Mouse (Mus musculus) limb, embryonic 14.5 days (tissue): ENCODE results near the gene Cap2. TPM values are rescaled to one million over a fixed set of nuclear protein-coding genes. Genes with fewer than 3 reads are reported as not detected.

Source experiments
- ATAC-seq: fragments of 200-750 bp; cut with Nextera tagmentation; 2 replicates; pipeline ENCODE4 v1.8.0; 2017; ENCODE audit warnings: low read depth, moderate number of reproducible peaks, moderate TSS enrichment; ENCODE audit not compliant: low FRiP score
- DNase-seq: peaks from one replicate; pipeline ENCODE4 v3.0.0-alpha.2; 2015; ENCODE audit warnings: low spot score
- H3K27ac ChIP-seq: fragments of 300-500 bp; sonication (generic); replicated peaks from 2 replicates; pipeline ENCODE4 v1.5.1; 2014; ENCODE audit warnings: low read depth, mild to moderate bottlenecking, low read length, moderate library complexity, mixed read lengths
- H3K27me3 ChIP-seq: fragments of 300-500 bp; sonication (generic); 2 replicates; pipeline ENCODE4 v1.6.1; 2014; ENCODE audit warnings: low read length, mixed read lengths; ENCODE audit not compliant: control insufficient read depth, insufficient read depth
- H3K36me3 ChIP-seq: fragments of 300-500 bp; sonication (generic); 2 replicates; pipeline ENCODE4 v1.6.1; 2014; ENCODE audit warnings: mild to moderate bottlenecking, low read length, moderate library complexity, mixed read lengths; ENCODE audit not compliant: control insufficient read depth, insufficient read depth
- H3K4me1 ChIP-seq: fragments of 300-500 bp; sonication (generic); 2 replicates; pipeline ENCODE4 v1.6.1; 2014; ENCODE audit warnings: antibody characterized with exemption, low read length, mixed read lengths; ENCODE audit not compliant: control insufficient read depth, insufficient read depth
- H3K4me2 ChIP-seq: fragments of 300-500 bp; sonication (generic); replicated peaks from 2 replicates; pipeline ENCODE4 v1.6.1; 2014; ENCODE audit warnings: low read depth, mild to moderate bottlenecking, low read length, moderate library complexity; ENCODE audit not compliant: severe bottlenecking
- H3K4me3 ChIP-seq: fragments of 300-500 bp; sonication (generic); replicated peaks from 2 replicates; pipeline ENCODE4 v1.5.1; 2014; ENCODE audit warnings: low read length
- H3K9ac ChIP-seq: fragments of 300-500 bp; sonication (generic); 2 replicates; pipeline ENCODE4 v1.6.1; 2014; ENCODE audit warnings: mild to moderate bottlenecking, low read depth, low read length, moderate library complexity; ENCODE audit not compliant: severe bottlenecking
- H3K9me3 ChIP-seq: fragments of 300-500 bp; sonication (generic); 2 replicates; pipeline ENCODE4 v1.6.1; 2016; ENCODE audit warnings: low read length; ENCODE audit not compliant: control insufficient read depth
- POLR2A ChIP-seq: fragments of 200-500 bp; IDR thresholded peaks from 2 replicates; pipeline ENCODE4 v1.8.0; 2012; ENCODE audit warnings: inconsistent platforms, mild to moderate bottlenecking, moderate library complexity, borderline replicate concordance; ENCODE audit not compliant: insufficient read depth, insufficient read length; ENCODE audit errors: extremely low read depth
- WGBS: fragments of 180-500 bp; shearing (Covaris S2); extraction: QIAGEN DNeasy Blood & Tissue Kit; methylation state at CpG from one replicate; pipeline ENCODE4 v1.1.7; 2014; 5-methylcytosine and 5-hydroxymethylcytosine counted together
- polyA plus RNA-seq, 2 experiments: library from polyadenylated mRNA; depleted of rRNA in 1 of 2; stranded (reverse) in 1 of 2; unstranded in 1 of 2; fragments of >200 nt; fragmentation: Nextera tagmentation in 1 of 2; extraction: Ambion mirVana in 1 of 2; gene quantifications; 2 replicates each; pipeline versions ENCODE4 v1.2.1 to v1.2.3; 2012 to 2014

Cap2 gene
- polyA plus RNA-seq, 2 experiments = 22.1 to 27.6 TPM

GRCm38 (mm10) chr13:46517211-46517685 lies 15.6 kb downstream of the Cap2 start:
- Histone ChIP-seq H3K36me3 (no peaks in the 10 kb centered on the region), H3K27me3 (no peaks in the 10 kb centered on the region), H3K4me1 (no peaks in the 10 kb centered on the region), H3K27ac (no peak overlapping the region), H3K9ac (no peak overlapping the region), H3K9me3 (peaks cover 3% of the 10 kb centered on the region; the same call in 1 of the 2 replicates), H3K4me3 (no peak overlapping the region), H3K4me2 (no peak overlapping the region)
- no peak for TF ChIP-seq POLR2A
- 43% methylated on average over 4 of the region's 4 CpGs for WGBS
- peak; percentile 23 for DNase-seq
- ATAC-seq = no peak

- Histone ChIP-seq H3K4me2 (no peak overlapping the region), H3K27me3 (no peaks in the 10 kb centered on the region), H3K36me3 (no peaks in the 10 kb centered on the region), H3K9ac (no peak overlapping the region), H3K4me3 (no peak overlapping the region), H3K27ac (no peak overlapping the region), H3K4me1 (no peaks in the 10 kb centered on the region), H3K9me3 (0 out of 2 replicates have a peak, but pooled peaks cover 2% of the 10 kb centered on the region)
- DNase-seq (no peak), ATAC-seq (no peak)
- WGBS = 93% methylated on average over 1 of the region's 1 CpGs
- no peak for TF ChIP-seq POLR2A
These were observed 19.8 kb downstream of the Cap2 start for GRCm38 (mm10) chr13:46521482-46521881.

GRCm38 (mm10) chr13:46522798-46523197 lies 21.1 kb downstream of the Cap2 start:
- WGBS = 48% methylated on average over 4 of the region's 4 CpGs
- ATAC-seq = peak; percentile 55

GRCm38 (mm10) chr13:46523235-46523634 lies 21.6 kb downstream of the Cap2 start:
- 0 out of 2 replicates have a peak, but pooled peaks cover 2% of the 10 kb centered on the region for H3K9me3 ChIP-seq
- no peak for ATAC-seq
- WGBS = 25% methylated on average over 5 of the region's 5 CpGs

More at GRCm38 (mm10) chr13:46522798-46523197, 21.1 kb downstream of the Cap2 start:
- Histone ChIP-seq H3K4me3 (no peak overlapping the region), H3K4me2 (no peak overlapping the region), H3K36me3 (no peaks in the 10 kb centered on the region), H3K27me3 (no peaks in the 10 kb centered on the region), H3K9me3 (0 out of 2 replicates have a peak, but pooled peaks cover 2% of the 10 kb centered on the region), H3K9ac (no peak overlapping the region), H3K27ac (no peak overlapping the region), H3K4me1 (no peaks in the 10 kb centered on the region)
- DNase-seq = no peak
- TF ChIP-seq POLR2A = no peak

GRCm38 (mm10) chr13:46523712-46524111 lies 22.1 kb downstream of the Cap2 start:
- Histone ChIP-seq H3K27ac (no peak overlapping the region), H3K27me3 (no peaks in the 10 kb centered on the region), H3K9me3 (0 out of 2 replicates have a peak, but pooled peaks cover 2% of the 10 kb centered on the region), H3K4me1 (no peaks in the 10 kb centered on the region), H3K36me3 (no peaks in the 10 kb centered on the region), H3K4me3 (no peak overlapping the region), H3K9ac (no peak overlapping the region), H3K4me2 (no peak overlapping the region)
- ATAC-seq (no peak), DNase-seq (no peak)
- TF ChIP-seq POLR2A = no peak
- WGBS = 73% methylated on average over 12 of the region's 12 CpGs

More at GRCm38 (mm10) chr13:46523235-46523634, 21.6 kb downstream of the Cap2 start:
- no peak overlapping the region for H3K9ac ChIP-seq
- TF ChIP-seq POLR2A = no peak
- H3K4me2 ChIP-seq = no peak overlapping the region
- no peaks in the 10 kb centered on the region for H3K36me3 ChIP-seq
- H3K27ac ChIP-seq = no peak overlapping the region
- DNase-seq = no peak
- no peaks in the 10 kb centered on the region for H3K4me1 ChIP-seq
- no peaks in the 10 kb centered on the region for H3K27me3 ChIP-seq
- no peak overlapping the region for H3K4me3 ChIP-seq
